17 mouse cellular contexts compared by ENCODE assay signal in genomic region chr11:53523545-53524405, GRCm38 (mm10). TPM values are rescaled to one million over a fixed set of nuclear protein-coding genes. Genes with fewer than 3 reads are reported as not detected.
A peak's percentile ranks its signal among the peaks of the same experiment; 100 is the strongest.
DNase-seq lines count a peak whose midpoint lies in the region; ATAC-seq lines count a peak whose summit lies in the region.
"Had no signal": no experiment of that assay in that cellular context is flagged by ENCODE, and none has a peak within 500 bp of the region (broad histone marks: within the 10 kb centered on the region; RNA-seq: fewer than 3 reads in every experiment).

No protein-coding gene starts in this region.

- ATAC-seq in forebrain, embryonic 11.5 days (replicated peaks; ENCODE audit: low FRiP score), result no peak
- ATAC-seq in liver, embryonic 12.5 days, result no peak
- ATAC-seq in liver, embryonic 11.5 days (replicated peaks; ENCODE audit: low FRiP score), result no peak
- no peak for ATAC-seq in embryonic facial prominence, embryonic 12.5 days (ENCODE audit: insufficient number of reproducible peaks, insufficient read depth, low FRiP score, low TSS enrichment)
- no peak for ATAC-seq in limb, embryonic 15.5 days (ENCODE audit: insufficient number of reproducible peaks, low FRiP score, low TSS enrichment, low read depth)
- no peak for ATAC-seq in midbrain, embryonic 14.5 days (ENCODE audit: low FRiP score, low TSS enrichment)
- no peak for ATAC-seq in granulocyte monocyte progenitor cell, adult 5-6 weeks (replicated peaks; ENCODE audit: poor library complexity, severe bottlenecking)
- ATAC-seq: intestine, embryonic 16.5 days had no signal

- H3K4me2 ChIP-seq in forebrain, embryonic 11.5 days (ENCODE audit: low read depth, low read length, severe bottlenecking), result no peak overlapping the region
- peak overlapping the region; percentile 92; the same call in 1 of the 2 replicates for H3K4me2 ChIP-seq in liver, embryonic 12.5 days
- no peak overlapping the region for H3K4me2 ChIP-seq in liver, embryonic 11.5 days
- no peak overlapping the region for H3K4me2 ChIP-seq in embryonic facial prominence, embryonic 12.5 days (replicated peaks)
- H3K4me2 ChIP-seq in limb, embryonic 15.5 days, result peak overlapping the region; percentile 3; the same call in 1 of the 2 replicates
- H3K4me2 ChIP-seq in midbrain, embryonic 14.5 days (ENCODE audit: low read length), result no peak overlapping the region
- H3K4me2 ChIP-seq: heart, embryonic 11.5 days; midbrain, embryonic 11.5 days had no signal

- no peak overlapping the region for H3K4me3 ChIP-seq in forebrain, embryonic 10.5 days
- H3K4me3 ChIP-seq in forebrain, embryonic 11.5 days (ENCODE audit: low read depth, low read length), result no peak overlapping the region
- no peak overlapping the region for H3K4me3 ChIP-seq in liver, embryonic 12.5 days
- no peak overlapping the region for H3K4me3 ChIP-seq in liver, embryonic 11.5 days (ENCODE audit: low read depth, low read length)
- H3K4me3 ChIP-seq in embryonic facial prominence, embryonic 12.5 days, result no peak overlapping the region
- no peak overlapping the region for H3K4me3 ChIP-seq in limb, embryonic 15.5 days
- no peak overlapping the region for H3K4me3 ChIP-seq in midbrain, embryonic 14.5 days (replicated peaks; ENCODE audit: low read depth, low read length)

- 84% methylated on average over 14 of the region's 14 CpGs for WGBS in forebrain, embryonic 10.5 days
- 87% methylated on average over 14 of the region's 14 CpGs for WGBS in forebrain, embryonic 11.5 days
- WGBS in liver, embryonic 12.5 days (ENCODE audit: insufficient replicate concordance), result 79% methylated on average over 14 of the region's 14 CpGs
- WGBS in liver, embryonic 11.5 days, result 77% methylated on average over 14 of the region's 14 CpGs
- 59% methylated on average over 14 of the region's 14 CpGs for WGBS in embryonic facial prominence, embryonic 12.5 days
- 42% methylated on average over 14 of the region's 14 CpGs for WGBS in limb, embryonic 15.5 days
- 83% methylated on average over 14 of the region's 14 CpGs for WGBS in midbrain, embryonic 14.5 days

- peaks cover 80% of the 10 kb centered on the region for H3K4me1 ChIP-seq in forebrain, embryonic 10.5 days
- H3K4me1 ChIP-seq in forebrain, embryonic 11.5 days (replicated peaks; ENCODE audit: control insufficient read depth, insufficient read depth, low read length), result 0 out of 2 replicates have a peak, but pooled peaks cover 11% of the 10 kb centered on the region
- H3K4me1 ChIP-seq in liver, embryonic 12.5 days, result peaks cover 93% of the 10 kb centered on the region
- H3K4me1 ChIP-seq in liver, embryonic 11.5 days (replicated peaks; ENCODE audit: control insufficient read depth, insufficient read depth, low read length), result peaks cover 67% of the 10 kb centered on the region
- peaks cover 41% of the 10 kb centered on the region for H3K4me1 ChIP-seq in embryonic facial prominence, embryonic 12.5 days
- H3K4me1 ChIP-seq in limb, embryonic 15.5 days, result peaks cover 78% of the 10 kb centered on the region
- H3K4me1 ChIP-seq in midbrain, embryonic 14.5 days (ENCODE audit: control insufficient read depth, insufficient read depth, low read length), result peaks cover 15% of the 10 kb centered on the region

- DNase-seq in forebrain, embryonic 10.5 days (ENCODE audit: extremely low spot score, low spot score), result no peak
- DNase-seq in forebrain, embryonic 11.5 days (ENCODE audit: low spot score), result no peak
- no peak for DNase-seq in liver, embryonic 11.5 days (ENCODE audit: low spot score)
- DNase-seq in midbrain, embryonic 14.5 days, result no peak
- DNase-seq: adrenal gland, postnatal 36 days; kidney, postnatal 10 days had no signal

- peak overlapping the region; percentile 37; the same call in 1 of the 2 replicates for H3K27ac ChIP-seq in forebrain, embryonic 10.5 days
- no peak overlapping the region for H3K27ac ChIP-seq in forebrain, embryonic 11.5 days (ENCODE audit: low read depth, low read length)
- no peak overlapping the region for H3K27ac ChIP-seq in liver, embryonic 12.5 days
- H3K27ac ChIP-seq in liver, embryonic 11.5 days (ENCODE audit: low read depth, low read length), result no peak overlapping the region
- 0 out of 2 replicates have a peak overlapping the region, but pooled peaks have one; percentile 46 for H3K27ac ChIP-seq in embryonic facial prominence, embryonic 12.5 days
- peak overlapping the region; percentile 43; the same call in 1 of the 2 replicates for H3K27ac ChIP-seq in limb, embryonic 15.5 days
- no peak overlapping the region for H3K27ac ChIP-seq in midbrain, embryonic 14.5 days (replicated peaks; ENCODE audit: low read depth, low read length)

- H3K9ac ChIP-seq in forebrain, embryonic 11.5 days (ENCODE audit: low read length), result no peak overlapping the region
- 0 out of 2 replicates have a peak overlapping the region, but pooled peaks have one; percentile 97 for H3K9ac ChIP-seq in liver, embryonic 12.5 days
- no peak overlapping the region for H3K9ac ChIP-seq in liver, embryonic 11.5 days (ENCODE audit: low read depth, low read length)
- H3K9ac ChIP-seq in embryonic facial prominence, embryonic 12.5 days, result no peak overlapping the region
- no peak overlapping the region for H3K9ac ChIP-seq in limb, embryonic 15.5 days
- no peak overlapping the region for H3K9ac ChIP-seq in midbrain, embryonic 14.5 days (replicated peaks; ENCODE audit: low read length)

- no peaks in the 10 kb centered on the region for H3K36me3 ChIP-seq in forebrain, embryonic 10.5 days (replicated peaks)
- H3K36me3 ChIP-seq in forebrain, embryonic 11.5 days (ENCODE audit: control insufficient read depth, insufficient read depth, low read length), result no peaks in the 10 kb centered on the region
- peaks cover 33% of the 10 kb centered on the region for H3K36me3 ChIP-seq in liver, embryonic 12.5 days
- H3K36me3 ChIP-seq in liver, embryonic 11.5 days (ENCODE audit: control insufficient read depth, insufficient read depth, low read length), result no peaks in the 10 kb centered on the region; the same call in 1 of the 2 replicates
- H3K36me3 ChIP-seq in embryonic facial prominence, embryonic 12.5 days, result no peaks in the 10 kb centered on the region
- no peaks in the 10 kb centered on the region for H3K36me3 ChIP-seq in limb, embryonic 15.5 days
- no peaks in the 10 kb centered on the region for H3K36me3 ChIP-seq in midbrain, embryonic 14.5 days (ENCODE audit: control insufficient read depth, insufficient read depth, low read length)

- no peaks in the 10 kb centered on the region for H3K9me3 ChIP-seq in forebrain, embryonic 10.5 days
- no peaks in the 10 kb centered on the region for H3K9me3 ChIP-seq in forebrain, embryonic 11.5 days (ENCODE audit: control insufficient read depth, low read length)
- no peaks in the 10 kb centered on the region for H3K9me3 ChIP-seq in liver, embryonic 12.5 days (replicated peaks)
- H3K9me3 ChIP-seq in liver, embryonic 11.5 days (ENCODE audit: control insufficient read depth, low read length), result no peaks in the 10 kb centered on the region
- no peaks in the 10 kb centered on the region for H3K9me3 ChIP-seq in embryonic facial prominence, embryonic 12.5 days
- H3K9me3 ChIP-seq in limb, embryonic 15.5 days, result no peaks in the 10 kb centered on the region
- no peaks in the 10 kb centered on the region for H3K9me3 ChIP-seq in midbrain, embryonic 14.5 days (ENCODE audit: control insufficient read depth, low read length)

- peaks cover 7% of the 10 kb centered on the region for H3K27me3 ChIP-seq in forebrain, embryonic 10.5 days (ENCODE audit: poor library complexity, severe bottlenecking)
- no peaks in the 10 kb centered on the region for H3K27me3 ChIP-seq in forebrain, embryonic 11.5 days (ENCODE audit: control insufficient read depth, insufficient read depth, low read length)
- no peaks in the 10 kb centered on the region for H3K27me3 ChIP-seq in liver, embryonic 12.5 days (replicated peaks)
- H3K27me3 ChIP-seq in liver, embryonic 11.5 days (replicated peaks; ENCODE audit: control insufficient read depth, insufficient read depth, low read length), result no peaks in the 10 kb centered on the region
- H3K27me3 ChIP-seq in embryonic facial prominence, embryonic 12.5 days, result no peaks in the 10 kb centered on the region
- H3K27me3 ChIP-seq in limb, embryonic 15.5 days, result no peaks in the 10 kb centered on the region
- 0 out of 2 replicates have a peak, but pooled peaks cover under 1% of the 10 kb centered on the region for H3K27me3 ChIP-seq in midbrain, embryonic 14.5 days (ENCODE audit: control insufficient read depth, insufficient read depth, low read length)

RNA-seq across cellular contexts. Expression of gene Sept8, which starts 4.7 kb away (rescaled TPM):
- polyA plus RNA-seq in forebrain, embryonic 10.5 days (2016; fragmentation: Nextera tagmentation; extraction: Ambion mirVana), result 22.7 and 22.9 TPM in 2 replicates
- 22.5 and 24.4 TPM in 2 replicates for polyA plus RNA-seq in forebrain, embryonic 11.5 days (2014; fragmentation: Nextera tagmentation; extraction: Ambion mirVana)
- 33.5 and 34.3 TPM in 2 replicates for polyA plus RNA-seq in liver, embryonic 12.5 days (2016; fragmentation: Nextera tagmentation; extraction: Ambion mirVana)
- 43.4 and 47.4 TPM in 2 replicates for polyA plus RNA-seq in liver, embryonic 11.5 days (2014; fragmentation: Nextera tagmentation; extraction: Ambion mirVana)
- 37.0 and 38.9 TPM in 2 replicates for polyA plus RNA-seq in embryonic facial prominence, embryonic 12.5 days (2016; fragmentation: Nextera tagmentation; extraction: Ambion mirVana)
- polyA plus RNA-seq in limb, embryonic 15.5 days (2015; fragmentation: Nextera tagmentation; extraction: Ambion mirVana), result 54.9 and 55.4 TPM in 2 replicates
- polyA plus RNA-seq in midbrain, embryonic 14.5 days (2014; fragmentation: Nextera tagmentation; extraction: Ambion mirVana), result 13.0 and 16.5 TPM in 2 replicates
- total RNA-seq in granulocyte monocyte progenitor cell, adult 5-6 weeks (2014; fragmentation: Nextera tagmentation), result 4.4 and 4.9 TPM in 2 replicates
- 4.4 and 5.7 TPM in 2 replicates for total RNA-seq in granulocyte monocyte progenitor cell, adult 5-6 weeks (2017)

RNA-seq across cellular contexts. Expression of gene Kif3a, which starts 43.4 kb away (rescaled TPM):
- polyA plus RNA-seq in forebrain, embryonic 10.5 days (2016; fragmentation: Nextera tagmentation; extraction: Ambion mirVana), result 78.4 and 82.2 TPM in 2 replicates
- polyA plus RNA-seq in forebrain, embryonic 11.5 days (2014; fragmentation: Nextera tagmentation; extraction: Ambion mirVana), result 78.6 and 85.6 TPM in 2 replicates
- polyA plus RNA-seq in liver, embryonic 12.5 days (2016; fragmentation: Nextera tagmentation; extraction: Ambion mirVana), result 13.7 and 14.5 TPM in 2 replicates
- polyA plus RNA-seq in liver, embryonic 11.5 days (2014; fragmentation: Nextera tagmentation; extraction: Ambion mirVana), result 22.3 and 27.4 TPM in 2 replicates
- 101 and 112 TPM in 2 replicates for polyA plus RNA-seq in embryonic facial prominence, embryonic 12.5 days (2016; fragmentation: Nextera tagmentation; extraction: Ambion mirVana)
- polyA plus RNA-seq in limb, embryonic 15.5 days (2015; fragmentation: Nextera tagmentation; extraction: Ambion mirVana), result 69.2 and 82.2 TPM in 2 replicates
- 301 and 306 TPM in 2 replicates for polyA plus RNA-seq in midbrain, embryonic 14.5 days (2014; fragmentation: Nextera tagmentation; extraction: Ambion mirVana)
- 7.5 and 11.8 TPM in 2 replicates for total RNA-seq in granulocyte monocyte progenitor cell, adult 5-6 weeks (2014; fragmentation: Nextera tagmentation)
- total RNA-seq in granulocyte monocyte progenitor cell, adult 5-6 weeks (2017), result 2.4 and 5.7 TPM in 2 replicates

RNA-seq across cellular contexts. Expression of gene Sowaha, which starts 43.7 kb away (rescaled TPM):
- polyA plus RNA-seq in forebrain, embryonic 10.5 days (2016; fragmentation: Nextera tagmentation; extraction: Ambion mirVana), result 0.46 and 0.97 TPM in 2 replicates
- 0.76 and 0.77 TPM in 2 replicates for polyA plus RNA-seq in forebrain, embryonic 11.5 days (2014; fragmentation: Nextera tagmentation; extraction: Ambion mirVana)
- polyA plus RNA-seq in liver, embryonic 12.5 days (2016; fragmentation: Nextera tagmentation; extraction: Ambion mirVana), result 9.8 and 10.1 TPM in 2 replicates
- 1.1 and 1.5 TPM in 2 replicates for polyA plus RNA-seq in liver, embryonic 11.5 days (2014; fragmentation: Nextera tagmentation; extraction: Ambion mirVana)
- 1.6 and 2.4 TPM in 2 replicates for polyA plus RNA-seq in embryonic facial prominence, embryonic 12.5 days (2016; fragmentation: Nextera tagmentation; extraction: Ambion mirVana)
- 0.21 and 0.28 TPM in 2 replicates for polyA plus RNA-seq in limb, embryonic 15.5 days (2015; fragmentation: Nextera tagmentation; extraction: Ambion mirVana)
- 0.50 and 0.69 TPM in 2 replicates for polyA plus RNA-seq in midbrain, embryonic 14.5 days (2014; fragmentation: Nextera tagmentation; extraction: Ambion mirVana)
- total RNA-seq in granulocyte monocyte progenitor cell, adult 5-6 weeks (2014; fragmentation: Nextera tagmentation), result not detected in 2 replicates
- not detected in 2 replicates for total RNA-seq in granulocyte monocyte progenitor cell, adult 5-6 weeks (2017)
- total RNA-seq: hematopoietic stem cell, adult 5-6 weeks had no signal

RNA-seq across cellular contexts. Expression of gene Gm9945, which starts 43.8 kb away (rescaled TPM):
- polyA plus RNA-seq in forebrain, embryonic 10.5 days (2016; fragmentation: Nextera tagmentation; extraction: Ambion mirVana), result 0.30 TPM in 1 of 2 replicates, not detected in the other
- polyA plus RNA-seq in forebrain, embryonic 11.5 days (2014; fragmentation: Nextera tagmentation; extraction: Ambion mirVana), result not detected in 2 replicates
- 0.14 and 0.48 TPM in 2 replicates for polyA plus RNA-seq in liver, embryonic 12.5 days (2016; fragmentation: Nextera tagmentation; extraction: Ambion mirVana)
- polyA plus RNA-seq in liver, embryonic 11.5 days (2014; fragmentation: Nextera tagmentation; extraction: Ambion mirVana), result not detected in 2 replicates
- polyA plus RNA-seq in embryonic facial prominence, embryonic 12.5 days (2016; fragmentation: Nextera tagmentation; extraction: Ambion mirVana), result 0.25 TPM in 1 of 2 replicates, not detected in the other
- not detected in 2 replicates for polyA plus RNA-seq in limb, embryonic 15.5 days (2015; fragmentation: Nextera tagmentation; extraction: Ambion mirVana)
- polyA plus RNA-seq in midbrain, embryonic 14.5 days (2014; fragmentation: Nextera tagmentation; extraction: Ambion mirVana), result not detected in 2 replicates
- total RNA-seq in granulocyte monocyte progenitor cell, adult 5-6 weeks (2014; fragmentation: Nextera tagmentation), result not detected in 2 replicates
- total RNA-seq in granulocyte monocyte progenitor cell, adult 5-6 weeks (2017), result not detected in 2 replicates
- total RNA-seq: adrenal gland, postnatal 36 days; gastrocnemius, adult 18-20 months; hematopoietic stem cell, adult 5-6 weeks had no signal
- polyA plus RNA-seq: intestine, embryonic 16.5 days; stomach, embryonic 14.5 days had no signal

RNA-seq across cellular contexts. Expression of gene Gm9837, which starts 53.5 kb away (rescaled TPM):
- polyA plus RNA-seq in forebrain, embryonic 10.5 days (2016; fragmentation: Nextera tagmentation; extraction: Ambion mirVana), result not detected in 2 replicates
- polyA plus RNA-seq in forebrain, embryonic 11.5 days (2014; fragmentation: Nextera tagmentation; extraction: Ambion mirVana), result not detected in 2 replicates
- not detected in 2 replicates for polyA plus RNA-seq in liver, embryonic 12.5 days (2016; fragmentation: Nextera tagmentation; extraction: Ambion mirVana)
- not detected in 2 replicates for polyA plus RNA-seq in liver, embryonic 11.5 days (2014; fragmentation: Nextera tagmentation; extraction: Ambion mirVana)
- polyA plus RNA-seq in embryonic facial prominence, embryonic 12.5 days (2016; fragmentation: Nextera tagmentation; extraction: Ambion mirVana), result not detected in 2 replicates
- not detected in 2 replicates for polyA plus RNA-seq in limb, embryonic 15.5 days (2015; fragmentation: Nextera tagmentation; extraction: Ambion mirVana)
- polyA plus RNA-seq in midbrain, embryonic 14.5 days (2014; fragmentation: Nextera tagmentation; extraction: Ambion mirVana), result not detected in 2 replicates
- total RNA-seq in granulocyte monocyte progenitor cell, adult 5-6 weeks (2014; fragmentation: Nextera tagmentation), result not detected in 2 replicates
- not detected in 2 replicates for total RNA-seq in granulocyte monocyte progenitor cell, adult 5-6 weeks (2017)
- total RNA-seq: adrenal gland, postnatal 36 days; gastrocnemius, adult 18-20 months; hematopoietic stem cell, adult 5-6 weeks; left cerebral cortex, postnatal 4 days had no signal
- polyA plus RNA-seq: heart, embryonic 11.5 days; intestine, embryonic 16.5 days; midbrain, embryonic 11.5 days; stomach, embryonic 14.5 days had no signal

Comparison
In these comparisons a context has a peak if more than half of its experiments do, and no peak if none do; other contexts are left out.
1. H3K27ac ChIP-seq: peak in forebrain, embryonic 10.5 days (single experiment), embryonic facial prominence, embryonic 12.5 days (single experiment) and limb, embryonic 15.5 days (single experiment); none in forebrain, embryonic 11.5 days (single experiment), liver, embryonic 12.5 days (single experiment), liver, embryonic 11.5 days (single experiment) and midbrain, embryonic 14.5 days (single experiment).
2. H3K4me2 ChIP-seq: peak in liver, embryonic 12.5 days (single experiment) and limb, embryonic 15.5 days (single experiment); none in forebrain, embryonic 11.5 days (single experiment), liver, embryonic 11.5 days (single experiment), embryonic facial prominence, embryonic 12.5 days (single experiment) and midbrain, embryonic 14.5 days (single experiment).